Mouse (Mus musculus) stomach, postnatal 0 days (tissue): ENCODE data around the gene Gtf2e1. TPM values are rescaled to one million over a fixed set of nuclear protein-coding genes. Genes with fewer than 3 reads are reported as not detected.

ENCODE experiments used
- ATAC-seq: fragments of 200-750 bp; cut with Nextera tagmentation; 2 replicates; pipeline ENCODE4 v1.8.0; 2017; ENCODE audit not compliant: low FRiP score, low TSS enrichment
- DNase-seq: peaks from one replicate; pipeline ENCODE4 v3.0.0-alpha.2; 2016; ENCODE audit warnings: low spot score
- H3K27ac ChIP-seq: fragments of 300-500 bp; sonication (generic); replicated peaks from 2 replicates; pipeline ENCODE4 v1.5.1; 2014; ENCODE audit warnings: mild to moderate bottlenecking, control low read depth
- H3K27me3 ChIP-seq: fragments of 300-500 bp; sonication (generic); 2 replicates; pipeline ENCODE4 v1.6.1; 2014; ENCODE audit warnings: low read length; ENCODE audit not compliant: control insufficient read depth, insufficient read depth
- H3K36me3 ChIP-seq: fragments of 300-500 bp; sonication (generic); 2 replicates; pipeline ENCODE4 v1.6.1; 2014; ENCODE audit warnings: low read length, mixed read lengths; ENCODE audit not compliant: control insufficient read depth, insufficient read depth
- H3K4me1 ChIP-seq: fragments of 300-500 bp; sonication (generic); replicated peaks from 2 replicates; pipeline ENCODE4 v1.6.1; 2014; ENCODE audit warnings: antibody characterized with exemption; ENCODE audit not compliant: control insufficient read depth, insufficient read depth
- H3K4me2 ChIP-seq: fragments of 300-500 bp; sonication (generic); replicated peaks from 2 replicates; pipeline ENCODE4 v1.6.1; 2014; ENCODE audit warnings: low read depth, mild to moderate bottlenecking, control low read depth, moderate library complexity
- H3K4me3 ChIP-seq: fragments of 300-500 bp; sonication (generic); 2 replicates; pipeline ENCODE4 v1.5.1; 2014; ENCODE audit warnings: low read depth, low read length, control low read depth
- H3K9ac ChIP-seq: fragments of 300-500 bp; sonication (generic); 2 replicates; pipeline ENCODE4 v1.6.1; 2014; ENCODE audit warnings: mild to moderate bottlenecking, low read length, control low read depth, mixed read lengths
- H3K9me3 ChIP-seq: fragments of 300-500 bp; sonication (generic); 2 replicates; pipeline ENCODE4 v1.6.1; 2016; ENCODE audit warnings: low read length; ENCODE audit not compliant: control insufficient read depth
- CTCF ChIP-seq: IDR thresholded peaks from 2 replicates; pipeline ENCODE4 v1.5.1; 2016; ENCODE audit warnings: antibody characterized with exemption, low read depth, mild to moderate bottlenecking, moderate library complexity
- EP300 ChIP-seq: optimal IDR thresholded peaks from 2 replicates; pipeline ENCODE3; 2016; ENCODE audit warnings: antibody characterized with exemption
- WGBS: fragments of 180-500 bp; shearing (Covaris S2); extraction: QIAGEN DNeasy Blood & Tissue Kit; methylation state at CpG from one replicate; pipeline ENCODE4 v1.1.7; 2014; 5-methylcytosine and 5-hydroxymethylcytosine counted together
- polyA plus RNA-seq: library from polyadenylated mRNA; unstranded; fragments of >200 nt; fragmentation: Nextera tagmentation; extraction: Ambion mirVana; gene quantifications from 2 replicates; pipeline ENCODE4 v1.2.1, GENCODE M21; 2015

Gtf2e1 gene
- polyA plus RNA-seq, result 9.2 and 9.5 TPM in 2 replicates

DNA sequence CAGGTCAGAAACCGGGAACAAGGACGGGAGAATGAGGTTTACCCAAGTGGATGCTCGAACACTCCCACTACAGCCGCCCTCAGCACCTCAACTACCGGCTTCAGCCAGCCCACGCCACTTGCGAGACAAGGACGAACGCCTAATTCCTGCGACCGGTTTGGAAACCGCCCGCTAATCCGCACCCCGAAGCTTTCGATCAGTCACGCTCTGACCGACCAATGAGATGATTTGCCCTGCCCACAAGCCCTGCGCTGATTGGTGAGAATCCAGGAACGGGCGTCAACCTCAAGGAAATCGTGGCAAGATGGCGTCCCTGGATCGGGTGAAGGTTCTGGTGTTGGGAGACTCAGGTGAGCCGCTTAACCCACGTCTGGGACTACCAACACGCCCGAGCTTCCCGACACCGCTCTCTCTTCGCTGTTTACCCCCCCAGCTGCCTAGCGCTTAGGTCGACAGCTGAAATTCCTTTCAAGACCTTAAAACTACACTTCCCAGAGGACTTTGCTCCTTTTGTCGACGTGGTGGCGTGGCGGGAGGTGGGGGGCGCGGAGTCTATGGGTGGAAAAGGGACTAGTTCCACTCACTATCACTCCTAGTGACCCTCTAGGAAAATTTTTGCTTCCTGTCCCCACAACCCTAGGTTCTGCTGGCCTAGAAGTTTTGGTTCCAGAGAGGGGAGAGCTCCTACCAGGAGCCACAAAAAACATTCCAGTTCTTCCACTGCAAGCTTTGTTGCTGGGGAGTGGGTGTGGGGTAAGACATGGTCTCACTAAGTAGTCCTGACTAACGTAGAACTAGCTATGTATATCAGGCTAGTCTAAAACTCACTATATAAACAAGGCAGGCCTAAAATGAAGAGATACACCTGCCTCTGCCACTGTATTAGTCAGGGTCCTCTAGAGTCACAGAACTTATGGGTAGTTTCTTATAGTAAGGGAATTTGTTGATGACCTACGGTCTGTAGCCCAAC, at the start of gene Gtf2e1, which contains the start of gene Rabl3:
TSS of gene Gtf2e1 (minus strand) at position 179 of the 970 bp plus-strand sequence.
TSS of gene Rabl3 (plus strand) at position 275 of the 970 bp plus-strand sequence.
- WGBS, result 2% methylated on average over 41 of the region's 41 CpGs
- H3K27ac ChIP-seq, result peak within 1 kb of the TSS; percentile 87
- no peaks in the 10 kb centered on the region for H3K4me1 ChIP-seq
- DNase-seq (peak; percentile 98), ATAC-seq (peak; percentile 100)
- H3K4me3 ChIP-seq, result peak within 1 kb of the TSS; percentile 78
- H3K9me3 ChIP-seq, result no peaks in the 10 kb centered on the region
- H3K27me3 ChIP-seq, result no peaks in the 10 kb centered on the region
- peak within 1 kb of the TSS; percentile 90 for H3K4me2 ChIP-seq
- H3K36me3 ChIP-seq, result peaks cover 6% of the 10 kb centered on the region; the same call in 1 of the 2 replicates
- TF ChIP-seq EP300 (no peak), CTCF (no peak; the same call in 1 of the 2 replicates)
- peak within 1 kb of the TSS; percentile 91 for H3K9ac ChIP-seq

DNA sequence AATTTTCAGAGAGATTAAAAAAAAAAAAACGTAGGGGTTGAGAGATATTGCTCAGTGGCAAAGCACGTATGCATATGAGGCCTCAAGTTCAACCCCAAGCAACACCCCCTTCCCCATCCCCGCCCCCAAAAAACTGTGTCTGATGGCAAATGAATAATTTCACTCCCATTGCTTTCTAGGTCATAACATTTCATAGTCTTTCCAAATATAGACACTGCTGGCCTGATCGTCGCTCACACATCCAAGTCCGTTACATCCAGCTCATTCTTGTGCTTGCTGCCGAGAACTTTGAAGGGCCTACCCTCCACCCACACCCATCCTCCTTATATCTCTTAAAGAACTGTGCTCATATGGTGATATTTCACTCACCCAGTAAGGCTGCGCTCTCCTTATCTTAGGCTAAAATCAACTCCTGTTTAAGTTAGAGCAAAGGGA, 45.6 kb upstream of the Gtf2e1 start:
- Histone ChIP-seq H3K4me1 (no peaks in the 10 kb centered on the region), H3K27ac (no peak overlapping the region; the same call in 1 of the 2 replicates), H3K9me3 (no peaks in the 10 kb centered on the region), H3K4me2 (peak overlapping the region; percentile 47; the same call in 1 of the 2 replicates), H3K4me3 (no peak overlapping the region), H3K27me3 (no peaks in the 10 kb centered on the region), H3K9ac (no peak overlapping the region), H3K36me3 (no peaks in the 10 kb centered on the region)
- no peak for DNase-seq
- 59% methylated on average over 8 of the region's 8 CpGs for WGBS
- TF ChIP-seq CTCF, result no peak
- TF ChIP-seq EP300, result no peak
- no peak for ATAC-seq

DNA sequence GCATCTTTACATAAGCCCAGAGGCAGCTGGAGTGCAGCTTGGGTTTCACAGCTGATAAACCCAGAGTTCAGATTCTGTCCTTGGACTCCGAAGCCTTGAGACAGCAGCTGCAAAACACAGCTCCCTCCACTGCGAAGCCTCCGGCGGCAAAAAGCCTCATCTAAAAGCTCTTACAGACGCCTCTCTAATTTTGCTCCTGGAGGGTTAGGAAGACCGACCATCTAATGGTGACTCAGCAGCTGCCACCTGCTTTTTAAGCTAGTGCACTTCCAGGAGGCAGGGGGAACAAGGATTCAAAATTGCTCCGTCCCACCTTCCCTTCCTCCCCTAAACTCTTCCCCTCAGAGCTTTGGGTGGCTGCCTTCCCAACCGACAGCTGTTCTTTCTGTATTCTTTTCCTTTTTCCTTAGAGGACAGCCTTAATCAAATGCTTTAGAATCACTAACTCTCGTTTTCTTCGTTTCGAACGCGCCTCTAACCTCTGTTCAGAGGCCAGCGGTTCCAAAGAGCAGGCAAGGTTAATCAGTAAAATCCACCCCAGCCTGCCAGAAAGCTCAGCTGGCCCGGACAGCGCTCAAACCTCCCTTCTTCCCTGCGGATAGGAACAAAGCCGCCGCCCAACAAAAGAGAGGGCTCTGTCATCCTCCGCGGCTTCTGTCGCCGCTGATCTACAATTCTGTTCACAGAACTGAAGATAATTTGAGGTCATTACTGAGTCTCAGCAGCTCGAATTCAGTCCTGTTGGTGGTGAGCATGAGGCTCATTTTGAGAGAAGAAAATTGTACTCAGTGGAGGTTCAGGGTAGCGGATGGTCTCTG, 44.8 kb upstream of the Gtf2e1 start:
- WGBS, result 4% methylated on average over 25 of the region's 25 CpGs

DNA sequence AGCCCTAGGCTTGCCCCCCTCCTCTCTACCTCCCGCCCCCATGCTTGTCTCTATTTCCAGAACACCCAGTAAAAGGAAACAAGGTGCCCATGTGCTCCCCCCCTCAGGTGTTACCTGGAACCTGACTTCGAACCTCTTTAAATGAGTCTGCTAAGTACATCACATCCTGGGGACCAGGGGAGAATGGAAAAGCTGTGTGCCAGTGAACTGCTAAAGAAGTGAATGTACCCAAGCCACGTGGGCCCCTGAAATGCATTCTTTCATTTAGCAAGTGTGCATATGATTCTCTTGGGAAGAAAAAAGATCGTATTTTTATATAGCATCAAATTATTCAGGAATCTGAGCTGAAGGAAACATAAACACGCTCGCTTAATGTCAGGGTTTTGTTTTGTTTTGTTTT, 44.2 kb upstream of the Gtf2e1 start:
- DNase-seq (no peak), ATAC-seq (no peak)
- H3K27ac ChIP-seq, result no peak overlapping the region
- no peaks in the 10 kb centered on the region for H3K36me3 ChIP-seq
- H3K9me3 ChIP-seq, result no peaks in the 10 kb centered on the region
- TF ChIP-seq CTCF, result no peak
- TF ChIP-seq EP300, result no peak
- peak overlapping the region; percentile 21; the same call in 1 of the 2 replicates for H3K4me3 ChIP-seq
- no peaks in the 10 kb centered on the region for H3K27me3 ChIP-seq
- peak overlapping the region; percentile 47 for H3K4me2 ChIP-seq
- H3K4me1 ChIP-seq, result no peaks in the 10 kb centered on the region
- WGBS, result 42% methylated on average over 6 of the region's 6 CpGs
- H3K9ac ChIP-seq, result no peak overlapping the region

More for the DNA sequence above, 44.8 kb upstream of the Gtf2e1 start:
- H3K36me3 ChIP-seq, result no peaks in the 10 kb centered on the region
- DNase-seq (peak; percentile 28), ATAC-seq (0 out of 2 replicates have a peak, but pooled peaks have one; percentile 53)
- no peak for TF ChIP-seq CTCF
- no peak for TF ChIP-seq EP300
- peak overlapping the region; percentile 47 for H3K4me2 ChIP-seq
- H3K9me3 ChIP-seq, result no peaks in the 10 kb centered on the region
- peak overlapping the region; percentile 45 for H3K27ac ChIP-seq
- H3K4me1 ChIP-seq, result no peaks in the 10 kb centered on the region
- peak overlapping the region; percentile 21 for H3K4me3 ChIP-seq
- H3K27me3 ChIP-seq, result no peaks in the 10 kb centered on the region
- no peak overlapping the region for H3K9ac ChIP-seq

DNA sequence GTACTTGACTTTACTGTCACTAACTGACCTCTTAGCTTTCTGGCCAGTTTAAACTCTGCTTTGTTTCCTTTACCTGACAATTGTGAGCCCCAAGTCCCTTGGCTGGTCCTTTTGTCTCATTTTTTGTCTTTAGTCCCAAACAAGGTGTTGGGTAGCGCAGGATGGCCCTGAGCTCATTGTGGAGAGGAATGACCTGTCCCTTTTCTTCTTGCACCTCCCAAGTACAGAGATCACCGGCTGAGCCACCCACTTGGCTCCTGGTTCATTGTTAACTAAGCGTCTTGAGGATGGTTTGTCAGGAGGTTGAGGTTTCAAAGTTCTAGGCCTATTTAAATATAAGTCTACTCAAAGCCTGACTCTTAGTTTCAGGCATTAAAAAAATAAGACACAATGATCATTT, 43.7 kb upstream of the Gtf2e1 start:
- ATAC-seq, result no peak
- Histone ChIP-seq H3K27ac (no peak overlapping the region), H3K4me1 (no peaks in the 10 kb centered on the region), H3K4me2 (no peak overlapping the region), H3K4me3 (no peak overlapping the region), H3K27me3 (no peaks in the 10 kb centered on the region), H3K9ac (no peak overlapping the region), H3K9me3 (no peaks in the 10 kb centered on the region), H3K36me3 (no peaks in the 10 kb centered on the region)
- DNase-seq, result no peak
- TF ChIP-seq EP300 (no peak), CTCF (no peak)
- WGBS, result 93% methylated on average over 3 of the region's 3 CpGs
